Comparison of ENCODE assay signal across 20 mouse cellular contexts in the genomic region with DNA sequence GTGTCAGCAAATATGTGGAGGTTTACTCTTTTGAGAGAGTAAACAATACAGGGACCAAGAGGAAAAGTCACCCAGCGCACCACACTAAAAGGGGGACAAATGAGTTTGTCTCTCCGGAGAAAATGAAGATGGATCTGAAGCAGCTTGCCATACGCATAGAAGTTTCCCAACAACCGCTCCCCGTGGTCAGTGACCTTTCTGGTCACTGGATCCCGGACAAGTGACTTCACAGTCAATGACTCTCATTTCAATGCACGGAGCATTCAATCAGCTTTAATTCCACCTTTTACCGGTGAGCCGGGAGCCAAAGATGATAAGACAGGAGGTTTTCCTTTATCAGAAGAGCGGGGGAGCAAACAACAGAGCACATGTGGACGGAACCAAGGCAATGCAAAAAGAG. TPM values are rescaled to one million over a fixed set of nuclear protein-coding genes. Genes with fewer than 3 reads are reported as not detected.
DNase-seq lines count a peak whose midpoint lies in the region; ATAC-seq and TF ChIP-seq lines count a peak whose summit lies in the region.
"Had no signal": no experiment of that assay in that cellular context is flagged by ENCODE, and none has a peak within 500 bp of the region (broad histone marks: within the 10 kb centered on the region; RNA-seq: fewer than 3 reads in every experiment).

No protein-coding gene starts in this region.

- peak overlapping the region; percentile 48 for H3K4me2 ChIP-seq in intestine, postnatal 0 days (replicated peaks; ENCODE audit: low read depth)
- H3K4me2 ChIP-seq in liver, postnatal 0 days (ENCODE audit: low read depth, low read length): peak overlapping the region; percentile 24
- no peak overlapping the region for H3K4me2 ChIP-seq in forebrain, embryonic 12.5 days
- H3K4me2 ChIP-seq: embryonic facial prominence, embryonic 13.5 days; forebrain, embryonic 15.5 days; hindbrain, embryonic 14.5 days; limb, embryonic 12.5 days; midbrain, embryonic 13.5 days; neural tube, embryonic 12.5 days had no signal

- intact Hi-C loops in left cerebral cortex, postnatal 10 days (cut with DNase I): no loop called here

- TF ChIP-seq CTCF in liver, adult 2 months (IDR thresholded peaks at IDR 0.05; ENCODE audit: low read depth, low read length): no peak
- TF ChIP-seq CTCF in intestine, postnatal 0 days (IDR thresholded peaks at IDR 0.05; ENCODE audit: low read depth): no peak
- TF ChIP-seq CTCF in liver, postnatal 0 days (IDR thresholded peaks at IDR 0.05; ENCODE audit: low read depth): no peak

- H3K4me3 ChIP-seq in liver, adult 2 months (ENCODE audit: insufficient read depth, low read depth, low read length): no peak overlapping the region
- no peak overlapping the region for H3K4me3 ChIP-seq in intestine, postnatal 0 days (ENCODE audit: low read depth, low read length)
- H3K4me3 ChIP-seq in liver, postnatal 0 days (ENCODE audit: low read depth, low read length): no peak overlapping the region
- H3K4me3 ChIP-seq in forebrain, embryonic 12.5 days (replicated peaks): no peak overlapping the region
- H3K4me3 ChIP-seq: embryonic facial prominence, embryonic 13.5 days; forebrain, embryonic 15.5 days; limb, embryonic 12.5 days; midbrain, embryonic 13.5 days; neural tube, embryonic 12.5 days had no signal

- H3K27ac ChIP-seq in liver, adult 2 months (replicated peaks; ENCODE audit: insufficient read depth, low read depth, low read length): no peak overlapping the region
- no peak overlapping the region for H3K27ac ChIP-seq in intestine, postnatal 0 days (ENCODE audit: low read depth, low read length)
- 0 out of 2 replicates have a peak overlapping the region, but pooled peaks have one; percentile 36 for H3K27ac ChIP-seq in liver, postnatal 0 days (ENCODE audit: low read depth)
- no peak overlapping the region for H3K27ac ChIP-seq in forebrain, embryonic 12.5 days
- H3K27ac ChIP-seq: embryonic facial prominence, embryonic 13.5 days; forebrain, embryonic 15.5 days; hindbrain, embryonic 14.5 days; limb, embryonic 12.5 days; midbrain, embryonic 13.5 days; neural tube, embryonic 12.5 days had no signal

- no peaks in the 10 kb centered on the region for H3K27me3 ChIP-seq in liver, adult 2 months (ENCODE audit: control insufficient read depth, insufficient read depth, low read length)
- H3K27me3 ChIP-seq in intestine, postnatal 0 days (replicated peaks; ENCODE audit: control insufficient read depth, insufficient read depth, low read length): no peaks in the 10 kb centered on the region
- no peaks in the 10 kb centered on the region for H3K27me3 ChIP-seq in liver, postnatal 0 days (ENCODE audit: insufficient read depth, low read length)
- H3K27me3 ChIP-seq in forebrain, embryonic 12.5 days: no peaks in the 10 kb centered on the region
- H3K27me3 ChIP-seq: embryonic facial prominence, embryonic 13.5 days; forebrain, embryonic 15.5 days; limb, embryonic 12.5 days; midbrain, embryonic 13.5 days; neural tube, embryonic 12.5 days had no signal

- no peak for ATAC-seq in intestine, postnatal 0 days
- peak; percentile 63; the same call in 1 of the 2 replicates for ATAC-seq in liver, postnatal 0 days
- ATAC-seq in forebrain, embryonic 12.5 days (ENCODE audit: low FRiP score): no peak
- ATAC-seq: forebrain, embryonic 15.5 days; midbrain, embryonic 13.5 days had no signal

- no peaks in the 10 kb centered on the region for H3K9me3 ChIP-seq in intestine, postnatal 0 days (ENCODE audit: control insufficient read depth)
- no peaks in the 10 kb centered on the region for H3K9me3 ChIP-seq in liver, postnatal 0 days (ENCODE audit: low read length)
- no peaks in the 10 kb centered on the region for H3K9me3 ChIP-seq in forebrain, embryonic 12.5 days
- H3K9me3 ChIP-seq: forebrain, embryonic 15.5 days; neural tube, embryonic 12.5 days had no signal

- peaks cover 1% of the 10 kb centered on the region; the same call in 1 of the 2 replicates for H3K4me1 ChIP-seq in liver, adult 2 months (ENCODE audit: control insufficient read depth, insufficient read depth, low read length)
- no peaks in the 10 kb centered on the region for H3K4me1 ChIP-seq in intestine, postnatal 0 days (replicated peaks; ENCODE audit: control insufficient read depth, insufficient read depth, low read length)
- peaks cover 6% of the 10 kb centered on the region; the same call in 1 of the 2 replicates for H3K4me1 ChIP-seq in liver, postnatal 0 days (ENCODE audit: insufficient read depth)
- no peaks in the 10 kb centered on the region for H3K4me1 ChIP-seq in forebrain, embryonic 12.5 days
- H3K4me1 ChIP-seq: forebrain, embryonic 15.5 days; midbrain, embryonic 13.5 days; neural tube, embryonic 12.5 days had no signal

- 7% methylated on average over 11 of the region's 11 CpGs for WGBS in liver, adult 2 months
- WGBS in intestine, postnatal 0 days: 29% methylated on average over 11 of the region's 11 CpGs
- 37% methylated on average over 11 of the region's 11 CpGs for WGBS in liver, postnatal 0 days (ENCODE audit: insufficient replicate concordance)
- 35% methylated on average over 11 of the region's 11 CpGs for WGBS in forebrain, embryonic 12.5 days

- H3K79me2 ChIP-seq in liver, adult 2 months (ENCODE audit: control insufficient read depth, insufficient read depth, low read length): no peaks in the 10 kb centered on the region

- no peak for TF ChIP-seq EP300 in liver, postnatal 0 days (IDR thresholded peaks at IDR 0.05; ENCODE audit: low read depth)

- no peak for TF ChIP-seq POLR2A in liver, adult 2 months (IDR thresholded peaks at IDR 0.05; ENCODE audit: extremely low read depth, insufficient read depth, low read length)

- H3K9ac ChIP-seq in liver, adult 2 months (ENCODE audit: low read depth, low read length): peak overlapping the region; percentile 36; the same call in 1 of the 2 replicates
- H3K9ac ChIP-seq in intestine, postnatal 0 days (ENCODE audit: low read depth, low read length): no peak overlapping the region
- H3K9ac ChIP-seq in liver, postnatal 0 days (replicated peaks): no peak overlapping the region
- no peak overlapping the region for H3K9ac ChIP-seq in forebrain, embryonic 12.5 days
- H3K9ac ChIP-seq: embryonic facial prominence, embryonic 13.5 days; forebrain, embryonic 15.5 days; hindbrain, embryonic 14.5 days; limb, embryonic 12.5 days; midbrain, embryonic 13.5 days; neural tube, embryonic 12.5 days had no signal

- peak; percentile 29 for DNase-seq in embryo, embryonic 10 days (ENCODE audit: low spot score)
- no peak for DNase-seq in embryo, embryonic 11 days
- DNase-seq in liver, adult 2 months (ENCODE audit: extremely low read depth, low read depth, low spot score): peak; percentile 73
- no peak for DNase-seq in liver
- peak; percentile 39 for DNase-seq in liver, postnatal 0 days
- no peak for DNase-seq in left cerebral cortex, postnatal 10 days (ENCODE audit: extremely low spot score in 1 of 2, low spot score in 2 of 2)
- DNase-seq: adrenal gland, postnatal 25 days; cerebellum, adult 11 months; gastrocnemius, postnatal 14 days; kidney, postnatal 36 days; lung, postnatal 10 days; thymus, postnatal 14 days had no signal

- no peaks in the 10 kb centered on the region for H3K36me3 ChIP-seq in liver, adult 2 months (ENCODE audit: control insufficient read depth, insufficient read depth, low read length)
- H3K36me3 ChIP-seq in intestine, postnatal 0 days (ENCODE audit: control insufficient read depth, insufficient read depth): no peaks in the 10 kb centered on the region
- no peaks in the 10 kb centered on the region for H3K36me3 ChIP-seq in liver, postnatal 0 days (replicated peaks; ENCODE audit: insufficient read depth, low read length)
- no peaks in the 10 kb centered on the region for H3K36me3 ChIP-seq in forebrain, embryonic 12.5 days (replicated peaks)
- H3K36me3 ChIP-seq: embryonic facial prominence, embryonic 13.5 days; forebrain, embryonic 15.5 days; limb, embryonic 12.5 days; midbrain, embryonic 13.5 days; neural tube, embryonic 12.5 days had no signal

RNA-seq across cellular contexts. Expression of a gene that starts 15.6 kb away (rescaled TPM):
- 6.6 and 8.9 TPM in 2 replicates for total RNA-seq in liver, adult 2 months (2014; rRNA removed)
- 7.2 and 8.0 TPM in 2 replicates for polyA plus RNA-seq in liver, adult 2 months (2012; rRNA removed)
- 16.7 and 17.5 TPM in 2 replicates for polyA plus RNA-seq in intestine, postnatal 0 days (2015; fragmentation: Nextera tagmentation; extraction: Ambion mirVana)
- polyA plus RNA-seq in liver, postnatal 0 days (2015; fragmentation: Nextera tagmentation; extraction: Ambion mirVana): 6.2 and 7.7 TPM in 2 replicates
- polyA plus RNA-seq in forebrain, embryonic 12.5 days (2016; fragmentation: Nextera tagmentation; extraction: Ambion mirVana): 22.3 and 26.3 TPM in 2 replicates
- total RNA-seq in left cerebral cortex, postnatal 10 days (2021): 1 to 10 TPM; 7.7 to 8.5 TPM

RNA-seq across cellular contexts. Expression of a gene that starts 25.9 kb away (rescaled TPM):
- total RNA-seq in liver, adult 2 months (2014; rRNA removed): 3.8 TPM in 2 replicates
- 1.0 and 1.4 TPM in 2 replicates for polyA plus RNA-seq in liver, adult 2 months (2012; rRNA removed)
- 8.8 and 9.5 TPM in 2 replicates for polyA plus RNA-seq in intestine, postnatal 0 days (2015; fragmentation: Nextera tagmentation; extraction: Ambion mirVana)
- polyA plus RNA-seq in liver, postnatal 0 days (2015; fragmentation: Nextera tagmentation; extraction: Ambion mirVana): 8.0 and 10.1 TPM in 2 replicates
- polyA plus RNA-seq in forebrain, embryonic 12.5 days (2016; fragmentation: Nextera tagmentation; extraction: Ambion mirVana): 21.0 and 25.5 TPM in 2 replicates
- 10 to 100 TPM in 1 of 2 experiments, 1 to 10 TPM in 1; 7.8 to 10.1 TPM for total RNA-seq in left cerebral cortex, postnatal 10 days (2021)

Comparison
In these comparisons a context has a peak if more than half of its experiments do, and no peak if none do; other contexts are left out.
1. DNase-seq: peak in embryo, embryonic 10 days (single experiment), liver, adult 2 months (single experiment) and liver, postnatal 0 days (single experiment); none in embryo, embryonic 11 days (single experiment), liver (single experiment) and left cerebral cortex, postnatal 10 days (0 of 2).